Mouse (Mus musculus) forebrain, postnatal 0 days (tissue): Measurements from ENCODE around the gene Cyb5r3. TPM values are rescaled to one million over a fixed set of nuclear protein-coding genes. Genes with fewer than 3 reads are reported as not detected.
"Not testable (repeated sequence)": the region's sequence is repeated elsewhere in the genome, so short reads cannot be mapped to it uniquely, and the experiment has no call there.

Source experiments
- ATAC-seq: fragments of 200-750 bp; cut with Nextera tagmentation; 2 replicates; pipeline ENCODE4 v1.8.0; 2017; ENCODE audit warnings: mild to moderate bottlenecking, moderate library complexity
- DNase-seq: peaks from one replicate; pipeline ENCODE4 v3.0.0-alpha.2; 2015
- H3K27ac ChIP-seq: fragments of 300-500 bp; sonication (generic); 2 replicates; pipeline ENCODE4 v1.5.1; 2014; ENCODE audit warnings: low read depth, mild to moderate bottlenecking, antibody characterized with exemption, low read length, moderate library complexity, mixed read lengths
- H3K27me3 ChIP-seq: fragments of 300-500 bp; sonication (generic); 2 replicates; pipeline ENCODE4 v1.6.1; 2014; ENCODE audit warnings: mild to moderate bottlenecking, low read length, mixed read lengths; ENCODE audit not compliant: insufficient read depth
- H3K36me3 ChIP-seq: fragments of 300-500 bp; sonication (generic); 2 replicates; pipeline ENCODE4 v1.6.1; 2014; ENCODE audit warnings: mild to moderate bottlenecking, moderate library complexity; ENCODE audit not compliant: insufficient read depth
- H3K4me1 ChIP-seq: fragments of 300-500 bp; sonication (generic); 2 replicates; pipeline ENCODE4 v1.6.1; 2014; ENCODE audit warnings: antibody characterized with exemption; ENCODE audit not compliant: insufficient read depth
- H3K4me2 ChIP-seq: fragments of 300-500 bp; sonication (generic); 2 replicates; pipeline ENCODE4 v1.6.1; 2014; ENCODE audit warnings: low read depth, mild to moderate bottlenecking, moderate library complexity
- H3K4me3 ChIP-seq: fragments of 300-500 bp; sonication (generic); 2 replicates; pipeline ENCODE4 v1.5.1; 2014; ENCODE audit warnings: low read depth, low read length, mixed read lengths
- H3K9ac ChIP-seq: fragments of 300-500 bp; sonication (generic); 2 replicates; pipeline ENCODE4 v1.6.1; 2014; ENCODE audit warnings: mild to moderate bottlenecking
- H3K9me3 ChIP-seq: fragments of 300-500 bp; sonication (generic); 2 replicates; pipeline ENCODE4 v1.6.1; 2016; ENCODE audit warnings: low read length
- CTCF ChIP-seq: sonication (generic); IDR thresholded peaks from 2 replicates; pipeline ENCODE4 v1.5.1; 2016; ENCODE audit warnings: antibody characterized with exemption, control low read depth, low read depth
- WGBS: fragments of 180-500 bp; shearing (Covaris S2); extraction: QIAGEN DNeasy Blood & Tissue Kit; methylation state at CpG from one replicate; pipeline ENCODE4 v1.1.7; 2014; 5-methylcytosine and 5-hydroxymethylcytosine counted together
- polyA plus RNA-seq: library from polyadenylated mRNA; unstranded; fragments of >200 nt; fragmentation: Nextera tagmentation; extraction: Ambion mirVana; gene quantifications from 2 replicates; pipeline ENCODE4 v1.2.1, GENCODE M21; 2015
- total RNA-seq: library from RNA; depleted of rRNA; stranded (reverse); fragments of >200 nt; gene quantifications from 2 replicates; pipeline ENCODE4 v1.2.3, GENCODE M21; 2014

Cyb5r3 gene
- total and polyA plus RNA-seq, 2 experiments from 2014 or later = 92.5 to 149 TPM

- WGBS = 92% methylated on average over 7 of the region's 7 CpGs
- Histone ChIP-seq H3K4me2 (no peak overlapping the region), H3K4me1 (no peaks in the 10 kb centered on the region), H3K9me3 (no peaks in the 10 kb centered on the region), H3K27ac (no peak overlapping the region), H3K36me3 (peaks cover 88% of the 10 kb centered on the region), H3K9ac (no peak overlapping the region), H3K4me3 (no peak overlapping the region), H3K27me3 (no peaks in the 10 kb centered on the region)
- no peak for DNase-seq
- TF ChIP-seq CTCF = no peak
- no peak for ATAC-seq
Observed at GRCm38 (mm10) chr15:83129530-83130231, 42.7 kb downstream of the Cyb5r3 start.

- ATAC-seq = not testable (repeated sequence)
Observed at GRCm38 (mm10) chr15:83127037-83127436, 45.4 kb downstream of the Cyb5r3 start.

GRCm38 (mm10) chr15:83126582-83126981 lies 45.8 kb downstream of the Cyb5r3 start:
- H3K4me2 ChIP-seq = no peak overlapping the region
- H3K9me3 ChIP-seq = no peaks in the 10 kb centered on the region
- no peak overlapping the region for H3K9ac ChIP-seq
- no peaks in the 10 kb centered on the region for H3K4me1 ChIP-seq
- peaks cover 64% of the 10 kb centered on the region for H3K36me3 ChIP-seq
- no peak overlapping the region for H3K27ac ChIP-seq
- H3K4me3 ChIP-seq = no peak overlapping the region
- TF ChIP-seq CTCF = no peak
- H3K27me3 ChIP-seq = no peaks in the 10 kb centered on the region
- DNase-seq = no peak
- WGBS = 89% methylated on average over 9 of the region's 9 CpGs
- no peak for ATAC-seq

More at GRCm38 (mm10) chr15:83127037-83127436, 45.4 kb downstream of the Cyb5r3 start:
- not testable (repeated sequence) for H3K27me3 ChIP-seq, H3K4me1 ChIP-seq, H3K4me3 ChIP-seq, DNase-seq, H3K27ac ChIP-seq, H3K4me2 ChIP-seq, H3K9me3 ChIP-seq, H3K9ac ChIP-seq
- 61% methylated on average over 3 of the region's 3 CpGs for WGBS
- peaks cover 68% of the 10 kb centered on the region for H3K36me3 ChIP-seq

GRCm38 (mm10) chr15:83124625-83125024 lies 47.8 kb downstream of the Cyb5r3 start:
- Histone ChIP-seq H3K9ac (no peak overlapping the region), H3K36me3 (peaks cover 50% of the 10 kb centered on the region), H3K9me3 (no peaks in the 10 kb centered on the region), H3K27me3 (no peaks in the 10 kb centered on the region), H3K4me2 (no peak overlapping the region), H3K4me3 (no peak overlapping the region), H3K4me1 (no peaks in the 10 kb centered on the region), H3K27ac (no peak overlapping the region)
- no peak for TF ChIP-seq CTCF
- no peak for ATAC-seq
- WGBS = 68% methylated on average over 5 of the region's 5 CpGs
- DNase-seq = no peak

GRCm38 (mm10) chr15:83122566-83123145 lies 49.7 kb downstream of the Cyb5r3 start, which contains the start of gene Rrp7a:
Rrp7a (minus strand) TSS chr15:83122801.
- H3K4me1 ChIP-seq = no peaks in the 10 kb centered on the region
- peak within 1 kb of the TSS; percentile 82 for H3K4me3 ChIP-seq
- H3K4me2 ChIP-seq = peak within 1 kb of the TSS; percentile 68
- no peaks in the 10 kb centered on the region for H3K9me3 ChIP-seq
- no peaks in the 10 kb centered on the region for H3K27me3 ChIP-seq
- 8% methylated on average over 31 of the region's 32 CpGs for WGBS
- ATAC-seq (peak; percentile 94), DNase-seq (peak; percentile 94)
- TF ChIP-seq CTCF = no peak; the same call in 1 of the 2 replicates
- H3K9ac ChIP-seq = peak within 1 kb of the TSS; percentile 93
- peaks cover 47% of the 10 kb centered on the region for H3K36me3 ChIP-seq
- peak within 1 kb of the TSS; percentile 93 for H3K27ac ChIP-seq

- Histone ChIP-seq H3K36me3 (peaks cover 49% of the 10 kb centered on the region), H3K4me3 (peak overlapping the region; percentile 82), H3K27me3 (no peaks in the 10 kb centered on the region), H3K9ac (peak overlapping the region; percentile 93), H3K27ac (peak overlapping the region; percentile 93), H3K4me2 (peak overlapping the region; percentile 68), H3K4me1 (no peaks in the 10 kb centered on the region), H3K9me3 (no peaks in the 10 kb centered on the region)
- peak; percentile 82 for DNase-seq
- peak; percentile 72 for ATAC-seq
- 2% methylated on average over 43 of the region's 43 CpGs for WGBS
- TF ChIP-seq CTCF = peak; percentile 49
Observed at GRCm38 (mm10) chr15:83121709-83122565, 50.5 kb downstream of the Cyb5r3 start.

GRCm38 (mm10) chr15:83118360-83118759 lies 54.0 kb downstream of the Cyb5r3 start:
- H3K27ac ChIP-seq = no peak overlapping the region
- WGBS = 41% methylated on average over 7 of the region's 7 CpGs
- H3K4me2 ChIP-seq = no peak overlapping the region

More at GRCm38 (mm10) chr15:83118360-83118759, 54.0 kb downstream of the Cyb5r3 start:
- Histone ChIP-seq H3K36me3 (peaks cover 50% of the 10 kb centered on the region), H3K4me3 (no peak overlapping the region), H3K4me1 (no peaks in the 10 kb centered on the region), H3K9me3 (no peaks in the 10 kb centered on the region), H3K27me3 (no peaks in the 10 kb centered on the region), H3K9ac (no peak overlapping the region)
- TF ChIP-seq CTCF = peak; percentile 67
- DNase-seq (peak; percentile 85), ATAC-seq (no peak)
